Mouse (Mus musculus): ENCODE data around the gene Prss33. TPM values are rescaled to one million over a fixed set of nuclear protein-coding genes. Genes with fewer than 3 reads are reported as not detected.
"Not testable (repeated sequence)": the region's sequence is repeated elsewhere in the genome, so short reads cannot be mapped to it uniquely, and the experiment has no call there.

Prss33 gene
- total RNA-seq (2015; ENCODE audit: low replicate concordance) = not detected in 2 replicates
- total RNA-seq (2017; ENCODE audit: low replicate concordance) = not detected in 2 replicates

GRCm38 (mm10) chr17:23836006-23836575, at the start of gene Prss33:
Prss33 (minus strand) TSS chr17:23836056.
- no peak for ATAC-seq (replicated peaks; ENCODE audit: low FRiP score, poor library complexity, severe bottlenecking)

- ATAC-seq (replicated peaks; ENCODE audit: low FRiP score, poor library complexity, severe bottlenecking) = not testable (repeated sequence)
Observed at GRCm38 (mm10) chr17:23880576-23880975, 44.7 kb upstream of the Prss33 start, which contains the start of the genes Dcpp1 and Dcpp2. Dcpp1 (plus strand) TSS chr17:23880876. Dcpp2 (plus strand) TSS chr17:23880880.

- ATAC-seq (replicated peaks; ENCODE audit: low FRiP score, poor library complexity, severe bottlenecking) = no peak
Observed at GRCm38 (mm10) chr17:23877166-23877565, 41.3 kb upstream of the Prss33 start.

GRCm38 (mm10) chr17:23876741-23877140, 40.9 kb upstream of the Prss33 start:
- no peak for ATAC-seq (replicated peaks; ENCODE audit: low FRiP score, poor library complexity, severe bottlenecking)

- no peak for ATAC-seq (replicated peaks; ENCODE audit: low FRiP score, poor library complexity, severe bottlenecking)
Observed at GRCm38 (mm10) chr17:23873884-23874856, 38.3 kb upstream of the Prss33 start.

GRCm38 (mm10) chr17:23868513-23868912, 32.7 kb upstream of the Prss33 start:
- ATAC-seq (replicated peaks; ENCODE audit: low FRiP score, poor library complexity, severe bottlenecking) = no peak

- no peak for ATAC-seq (replicated peaks; ENCODE audit: low FRiP score, poor library complexity, severe bottlenecking)
Observed at GRCm38 (mm10) chr17:23867756-23868155, 31.9 kb upstream of the Prss33 start, which contains the start of gene Prss21. Prss21 (plus strand) TSS chr17:23868056.

GRCm38 (mm10) chr17:23862926-23863325, 27.1 kb upstream of the Prss33 start:
- no peak for ATAC-seq (replicated peaks; ENCODE audit: low FRiP score, poor library complexity, severe bottlenecking)

- no peak for ATAC-seq (replicated peaks; ENCODE audit: low FRiP score, poor library complexity, severe bottlenecking)
Observed at GRCm38 (mm10) chr17:23857913-23858312, 22.1 kb upstream of the Prss33 start.

GRCm38 (mm10) chr17:23857193-23857592, 21.3 kb upstream of the Prss33 start:
- no peak for ATAC-seq (replicated peaks; ENCODE audit: low FRiP score, poor library complexity, severe bottlenecking)

GRCm38 (mm10) chr17:23854229-23854765, 18.4 kb upstream of the Prss33 start:
- no peak for ATAC-seq (replicated peaks; ENCODE audit: low FRiP score, poor library complexity, severe bottlenecking)

GRCm38 (mm10) chr17:23853292-23853691, 17.4 kb upstream of the Prss33 start:
- peak; percentile 84 for ATAC-seq (replicated peaks; ENCODE audit: low FRiP score, poor library complexity, severe bottlenecking)

GRCm38 (mm10) chr17:23850853-23851749, 15.2 kb upstream of the Prss33 start:
- 0 out of 2 replicates have a peak, but pooled peaks have one; percentile 47 for ATAC-seq (replicated peaks; ENCODE audit: low FRiP score, poor library complexity, severe bottlenecking)

GRCm38 (mm10) chr17:23850028-23850427, 14.2 kb upstream of the Prss33 start:
- no peak for ATAC-seq (replicated peaks; ENCODE audit: low FRiP score, poor library complexity, severe bottlenecking)

GRCm38 (mm10) chr17:23843812-23844273, 8.0 kb upstream of the Prss33 start, which contains the start of the genes Prss32 and Prss41:
Prss32 (plus strand) TSS chr17:23843855.
Prss41 (minus strand) TSS chr17:23844172.
- peak; percentile 64 for ATAC-seq (replicated peaks; ENCODE audit: low FRiP score, poor library complexity, severe bottlenecking)

- ATAC-seq (replicated peaks; ENCODE audit: low FRiP score, poor library complexity, severe bottlenecking) = no peak
Observed at GRCm38 (mm10) chr17:23843141-23843811, 7.4 kb upstream of the Prss33 start.

- peak; percentile 72 for ATAC-seq (replicated peaks; ENCODE audit: low FRiP score, poor library complexity, severe bottlenecking)
Observed at GRCm38 (mm10) chr17:23841145-23841544, 5.3 kb upstream of the Prss33 start.

GRCm38 (mm10) chr17:23831201-23831600, 4.7 kb downstream of the Prss33 start:
- ATAC-seq (replicated peaks; ENCODE audit: low FRiP score, poor library complexity, severe bottlenecking) = no peak
